Mouse (Mus musculus): ENCODE data around the gene Tcf7l1. TPM values are rescaled to one million over a fixed set of nuclear protein-coding genes. Genes with fewer than 3 reads are reported as not detected.

Tcf7l1 gene
- total RNA-seq, 2 experiments from 2014 or later = 15.0 to 17.8 TPM

DNA sequence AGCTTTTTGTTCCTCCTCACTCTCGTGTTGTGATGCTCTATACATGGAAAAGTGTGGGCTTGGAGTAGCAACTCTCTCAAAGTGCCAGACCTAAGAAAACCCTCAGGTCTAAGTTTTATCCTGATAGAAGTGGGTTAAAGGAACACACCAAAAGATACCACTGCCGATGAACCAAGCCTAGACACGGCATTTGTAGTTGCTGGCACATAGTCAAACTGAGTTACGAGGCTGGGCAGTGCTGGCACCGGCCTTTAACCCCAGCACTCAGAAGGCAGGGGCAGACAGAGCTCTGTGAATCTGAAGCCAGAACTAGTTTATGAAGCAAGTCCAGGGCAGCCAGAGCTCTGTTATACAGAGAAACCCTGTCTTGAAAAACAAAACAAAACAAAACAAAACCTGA is 181.4 kb downstream of the Tcf7l1 start:
- intact Hi-C loops (cut with DNase I) = no loop called here
- no peak for DNase-seq

DNA sequence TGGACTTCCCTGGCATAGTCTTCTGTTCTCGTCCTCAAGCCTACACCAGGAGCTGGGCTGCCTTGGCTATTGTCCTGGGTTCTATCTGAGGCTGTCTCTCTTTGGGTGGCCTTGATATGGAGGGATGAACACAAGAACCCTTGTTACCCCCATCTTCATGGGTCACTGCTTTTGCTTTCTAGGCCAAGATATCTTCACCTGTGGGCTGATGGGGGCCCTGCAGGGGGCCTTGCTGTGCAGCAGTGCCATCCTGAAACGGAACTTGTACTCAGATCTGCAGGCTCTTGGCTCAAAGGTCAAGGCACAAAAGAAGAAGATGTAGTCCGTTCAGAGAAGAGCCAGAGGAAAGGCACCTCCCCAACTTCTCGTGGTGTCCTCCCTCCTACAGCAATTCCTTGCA is 182.0 kb downstream of the Tcf7l1 start:
- no peak for DNase-seq
- intact Hi-C loops (cut with DNase I) = no loop called here

DNA sequence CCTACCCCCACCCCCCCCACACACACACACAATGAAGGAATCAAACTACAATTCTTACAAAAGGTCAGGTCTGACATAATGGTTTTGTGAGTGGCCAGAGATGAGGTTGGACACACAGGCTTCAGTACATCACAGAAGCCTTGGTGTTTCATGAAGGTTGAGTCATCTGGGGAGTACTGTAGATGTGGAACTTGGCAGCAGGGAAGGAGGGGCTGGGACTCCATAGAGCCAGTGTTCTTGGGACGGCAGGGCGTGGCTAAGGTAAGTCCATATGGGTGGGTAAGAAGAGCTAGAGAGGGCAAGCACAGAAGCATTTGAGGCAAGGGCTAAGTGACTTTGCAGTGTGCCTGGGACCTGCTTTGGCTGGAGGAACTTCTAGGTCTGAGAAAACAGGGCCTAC is 185.0 kb downstream of the Tcf7l1 start:
- intact Hi-C loops (cut with DNase I) = no loop called here
- DNase-seq = no peak

DNA sequence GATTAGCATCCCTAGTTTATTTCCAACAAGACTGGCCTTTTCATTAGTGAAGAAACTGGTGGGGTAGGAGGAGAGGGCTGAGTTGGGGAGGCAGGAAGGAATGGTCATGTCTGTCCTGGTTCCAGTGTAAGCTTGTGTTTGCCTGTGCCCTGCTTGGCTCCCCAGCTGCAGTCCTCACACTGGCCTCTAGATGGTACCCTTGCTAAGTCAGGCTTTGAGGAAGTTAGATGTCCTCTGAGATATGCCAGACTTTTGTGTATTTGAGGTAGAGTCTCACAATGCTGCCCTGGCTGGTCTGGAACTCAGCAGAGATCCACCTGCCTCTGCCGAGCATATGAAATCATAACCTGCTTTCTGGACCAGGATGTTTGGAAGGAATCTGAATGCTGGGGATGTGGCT is 187.3 kb downstream of the Tcf7l1 start:
- DNase-seq = peak; percentile 79 to 89
- intact Hi-C loops (cut with DNase I) = no loop called here

DNA sequence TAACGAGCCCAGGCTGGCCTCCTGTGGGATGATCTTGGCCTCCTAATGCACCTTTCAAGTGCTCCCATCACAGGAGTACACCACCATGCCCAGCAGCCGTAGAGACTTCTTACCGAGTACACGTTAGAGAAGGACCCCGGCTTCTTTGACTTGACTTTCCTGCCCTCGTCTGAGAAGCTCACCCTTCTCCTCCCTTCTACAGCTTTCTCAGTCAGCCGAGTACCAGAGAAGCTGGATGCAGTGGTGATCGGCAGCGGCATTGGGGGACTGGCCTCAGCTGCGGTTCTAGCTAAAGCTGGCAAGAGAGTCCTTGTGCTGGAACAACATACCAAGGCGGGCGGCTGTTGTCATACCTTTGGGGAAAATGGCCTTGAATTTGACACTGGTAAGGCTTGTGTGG is 188.3 kb downstream of the Tcf7l1 start:
- no peak for DNase-seq

DNA sequence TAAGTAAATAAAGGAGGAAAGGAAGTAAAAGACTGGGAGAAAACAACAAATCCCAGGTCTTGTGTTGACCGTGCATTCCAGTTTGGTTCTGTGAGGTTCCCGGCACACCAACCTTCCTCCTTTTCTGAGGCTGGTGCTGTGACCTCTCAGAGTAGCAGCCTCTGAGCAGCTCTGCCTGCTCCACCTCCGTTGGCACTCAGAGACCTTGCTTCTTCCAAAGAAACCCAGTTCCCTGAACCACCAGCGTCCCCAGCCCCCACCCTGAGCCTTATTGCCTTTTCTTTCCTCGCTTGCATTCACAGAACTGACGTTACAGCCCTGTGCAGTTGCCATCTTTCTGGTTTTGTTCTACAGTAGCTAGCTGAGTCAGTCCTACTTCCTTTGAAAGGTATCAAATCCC is 188.8 kb downstream of the Tcf7l1 start:
- intact Hi-C loops (cut with DNase I) = no loop called here
- DNase-seq = no peak

More for the DNA sequence above, 188.3 kb downstream of the Tcf7l1 start:
- intact Hi-C loops (cut with DNase I) = no loop called here

DNA sequence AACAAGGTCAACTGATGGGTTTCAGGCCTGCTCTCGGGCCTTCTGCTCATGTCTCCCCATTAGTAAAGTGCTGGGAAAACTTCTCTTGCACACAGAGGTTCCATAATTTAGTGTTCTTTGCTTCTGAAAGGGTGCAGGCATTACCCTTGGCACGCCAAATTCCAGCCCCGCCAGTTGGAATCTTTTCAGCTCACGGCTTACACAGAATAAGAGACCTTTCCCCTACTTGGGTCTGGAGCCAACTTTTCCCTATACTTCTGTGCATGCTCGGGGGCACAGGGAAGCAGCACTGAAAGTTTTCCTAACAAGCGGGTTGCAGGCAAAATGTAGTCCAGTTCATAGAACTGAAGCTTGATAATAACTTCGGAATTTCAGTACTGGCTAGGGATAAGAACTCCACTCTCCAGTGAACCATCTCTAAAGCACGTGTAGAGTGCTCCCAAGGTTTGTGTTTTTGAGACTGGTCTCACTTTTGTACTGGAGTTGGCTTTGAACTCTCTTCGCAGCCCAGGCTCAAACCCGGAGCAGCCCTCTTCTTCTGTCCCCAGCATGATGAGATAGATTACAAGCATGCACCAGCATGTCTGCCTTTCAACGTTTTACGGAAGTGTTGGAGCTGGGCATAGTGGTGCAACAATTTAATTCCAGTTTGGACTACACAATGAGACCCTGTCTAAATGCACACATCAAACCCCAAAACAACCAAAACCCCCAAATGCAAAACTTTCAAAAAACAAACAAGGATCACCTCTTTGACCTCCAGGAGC is 190.1 kb downstream of the Tcf7l1 start:
- intact Hi-C loops (cut with DNase I) = no loop called here
- peak; percentile 34 to 69 for DNase-seq

DNA sequence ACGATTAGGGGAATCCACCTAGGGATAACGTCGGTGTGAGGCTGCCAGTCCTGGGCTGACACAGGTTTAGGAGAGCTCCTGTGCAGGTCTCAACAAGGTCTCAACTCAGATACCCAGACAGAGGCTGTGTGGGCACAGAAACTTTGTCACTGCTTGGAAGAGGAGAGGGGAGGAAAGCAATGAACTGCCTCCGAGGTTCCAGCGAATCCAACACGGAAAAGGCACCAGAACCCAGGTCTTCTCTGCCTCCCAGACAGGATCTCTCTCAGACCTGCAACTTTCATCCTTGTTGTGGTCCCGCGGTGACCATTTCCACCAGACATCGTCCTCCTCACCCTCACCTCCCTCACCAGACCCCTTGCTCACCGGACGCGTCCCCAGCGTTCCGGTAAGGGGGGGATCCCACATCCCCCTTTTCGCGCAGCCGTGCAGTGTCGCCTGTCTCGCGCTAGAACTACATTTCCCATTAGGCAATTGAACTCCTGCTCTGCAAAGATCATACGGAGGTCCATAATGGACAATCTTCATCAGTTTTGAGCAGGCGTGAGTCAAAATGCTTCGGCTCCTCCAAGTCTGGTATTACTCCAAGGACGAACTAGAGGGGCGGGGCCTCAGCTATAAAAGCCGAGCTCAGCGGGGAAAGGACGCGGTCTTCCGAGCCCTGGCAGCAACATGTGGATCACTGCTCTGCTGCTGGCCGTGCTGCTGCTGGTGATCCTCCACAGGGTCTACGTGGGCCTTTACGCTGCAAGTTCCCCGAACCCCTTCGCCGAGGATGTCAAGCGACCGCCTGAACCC is 190.9 kb downstream of the Tcf7l1 start, which contains the start of the genes Elmod3 and Retsat:
Gene Elmod3, minus strand, starts transcription at position 458 of the 798 bp plus-strand sequence.
Gene Retsat, plus strand, starts transcription at position 520 of the 798 bp plus-strand sequence.
- DNase-seq = peak; percentile 92 to 96
- intact Hi-C loops (cut with DNase I) = no loop called here

DNA sequence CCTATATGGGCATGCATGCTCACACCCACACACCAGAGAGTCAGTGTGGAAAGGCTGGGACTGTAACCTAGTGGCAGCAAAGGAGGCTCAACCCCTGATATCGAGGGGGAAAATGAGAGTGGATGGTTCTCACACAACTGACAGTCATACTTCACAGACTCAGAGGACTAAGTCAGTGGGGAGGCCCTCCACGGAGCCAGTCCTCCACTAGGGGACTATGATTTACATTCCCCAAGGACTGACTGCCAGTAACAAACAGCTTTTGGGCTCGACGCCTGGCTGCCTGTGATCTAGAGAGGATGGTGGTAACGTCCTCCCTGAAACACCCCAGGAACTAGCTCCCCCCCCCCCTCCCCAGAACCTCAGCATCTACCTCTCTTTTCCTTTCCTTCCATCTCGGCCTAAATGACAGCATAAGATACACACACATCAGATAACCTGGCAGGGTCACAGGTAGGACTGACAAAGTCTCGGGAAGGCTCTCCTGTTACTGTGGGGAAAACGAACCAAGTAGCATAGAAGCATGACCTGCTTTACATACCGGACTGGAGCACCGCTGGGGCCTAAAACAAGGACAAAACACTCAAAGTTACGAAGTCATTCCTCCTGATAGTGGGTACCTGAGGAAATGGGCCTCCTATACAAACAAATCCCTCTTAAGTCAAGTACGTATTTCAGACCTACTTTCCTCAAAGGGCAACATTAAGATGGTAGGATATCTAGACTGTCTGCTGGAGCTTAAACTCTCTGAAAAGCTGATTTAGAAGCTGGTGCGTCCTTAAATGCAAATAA is 191.8 kb downstream of the Tcf7l1 start:
- DNase-seq = peak; percentile 25 to 39

DNA sequence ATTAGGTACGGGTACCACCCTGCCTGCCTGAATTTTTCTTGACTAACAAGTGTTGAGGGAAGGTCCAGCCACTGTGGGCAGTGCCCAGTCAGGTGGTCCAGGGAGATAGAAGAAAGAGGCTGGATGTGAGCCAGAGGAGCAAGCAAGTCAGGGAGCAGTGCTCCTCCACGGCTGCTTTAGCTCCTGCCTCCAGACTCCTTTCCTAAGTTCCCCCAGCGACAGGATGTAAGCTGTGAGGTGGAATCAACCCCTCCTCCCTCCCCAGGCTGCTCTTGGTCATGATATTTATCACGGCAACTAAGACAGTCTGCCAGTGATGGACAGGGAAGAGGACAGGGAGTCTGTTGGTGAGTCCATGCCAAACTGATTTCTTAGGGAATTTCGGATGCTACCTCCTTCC is 195.1 kb downstream of the Tcf7l1 start:
- intact Hi-C loops (cut with DNase I) = no loop called here
- DNase-seq = no peak

More for the DNA sequence above, 191.8 kb downstream of the Tcf7l1 start:
- intact Hi-C loops (cut with DNase I) = no loop called here

DNA sequence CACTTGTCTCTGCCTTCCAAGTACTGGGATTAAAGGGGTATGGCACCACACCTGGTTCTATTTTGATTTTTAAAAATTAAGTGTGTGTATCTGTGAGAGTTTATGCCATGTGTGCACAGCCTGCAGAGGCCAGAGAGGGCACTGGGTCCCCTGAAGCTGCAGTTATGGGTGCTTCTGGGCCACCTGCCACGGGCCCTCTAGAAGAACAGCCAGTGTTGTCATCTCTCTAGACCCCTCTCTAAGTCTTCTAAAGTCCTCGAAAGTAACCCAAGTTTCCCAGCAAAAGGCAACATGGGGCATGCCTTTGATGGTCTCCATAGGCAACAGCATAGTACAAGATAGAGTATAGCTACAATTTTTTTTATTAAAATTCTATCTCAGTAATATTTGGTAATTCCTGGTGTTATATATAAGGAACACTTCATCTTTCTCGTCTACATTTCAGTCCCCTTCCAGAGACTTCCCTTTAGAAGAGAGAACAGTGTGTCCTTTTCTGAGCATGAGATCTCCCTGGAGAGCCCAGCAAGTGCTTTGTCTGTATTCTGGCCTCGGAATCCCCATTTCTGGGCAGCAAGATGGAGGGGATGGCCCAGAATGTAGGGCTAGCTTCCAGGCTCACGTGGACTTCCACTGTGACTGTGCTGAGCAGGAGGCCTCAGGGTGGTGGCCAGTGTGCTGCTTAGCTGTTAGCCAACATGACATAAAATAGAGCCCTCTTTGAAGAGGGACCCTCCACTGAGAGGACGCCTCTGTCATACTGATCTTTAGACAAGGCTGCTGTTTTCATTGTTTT is 195.8 kb downstream of the Tcf7l1 start:
- peak in 1 of 2 experiments; percentile 38 for DNase-seq
- intact Hi-C loops (cut with DNase I) = no loop called here

DNA sequence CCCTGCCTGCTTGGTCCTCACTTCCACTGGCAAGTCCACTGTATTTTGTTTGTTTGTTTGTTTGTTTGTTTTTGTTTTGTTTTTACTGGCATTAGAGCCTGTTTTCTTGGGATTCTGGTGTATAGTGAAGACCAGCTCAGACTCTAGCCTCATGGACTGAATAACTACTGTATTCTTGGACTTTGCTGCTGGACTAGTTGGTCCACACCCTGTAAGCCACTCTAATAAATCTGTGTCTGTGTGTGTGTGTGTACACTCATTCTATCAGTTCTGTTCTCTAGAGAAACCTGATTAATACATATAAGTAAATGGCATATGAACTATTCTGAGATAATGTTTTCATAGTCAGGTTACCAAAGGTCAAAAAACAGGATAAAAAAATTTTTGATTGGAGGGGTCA is 198.9 kb downstream of the Tcf7l1 start:
- intact Hi-C loops (cut with DNase I) = no loop called here
- DNase-seq = no peak

DNA sequence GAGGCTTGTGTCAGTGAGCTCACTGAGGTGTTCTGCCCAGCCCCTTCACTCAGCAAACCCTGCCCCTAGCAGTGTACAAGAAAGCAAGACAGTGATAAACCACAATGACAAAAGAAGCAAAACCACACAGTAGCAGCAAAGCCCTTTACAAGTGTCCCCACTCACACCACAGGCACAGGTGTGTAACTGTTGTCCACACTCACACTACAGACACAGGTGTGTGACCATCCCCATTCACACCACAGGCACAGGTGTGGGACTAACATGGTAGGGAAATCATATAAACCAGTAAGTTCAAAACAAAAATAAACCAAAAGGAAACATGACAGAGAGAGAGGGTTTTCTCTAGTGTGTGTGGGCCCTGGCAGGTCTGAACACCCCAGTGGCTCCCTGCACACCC is 200.7 kb downstream of the Tcf7l1 start:
- intact Hi-C loops (cut with DNase I) = no loop called here

DNA sequence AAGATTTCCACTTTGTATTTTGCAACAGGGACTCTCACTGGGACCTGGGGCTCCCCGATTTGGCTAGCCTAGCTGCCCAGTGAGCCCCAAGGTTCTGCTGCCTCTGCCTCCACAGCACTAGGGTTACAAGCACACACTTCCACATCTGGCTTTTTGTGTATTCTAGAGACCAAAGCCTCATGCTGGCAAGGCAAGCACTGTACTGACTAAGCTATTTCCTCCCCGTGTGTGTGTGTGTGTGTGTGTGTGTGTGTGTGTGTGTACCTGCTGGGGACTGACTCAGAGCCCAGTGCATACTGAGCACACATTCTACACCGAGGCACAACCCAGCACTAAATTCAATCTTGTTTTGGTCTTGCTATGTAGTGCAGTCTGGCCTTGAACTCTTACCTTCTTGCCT is 202.4 kb downstream of the Tcf7l1 start:
- DNase-seq = no peak
- intact Hi-C loops (cut with DNase I) = no loop called here

More for the DNA sequence above, 200.7 kb downstream of the Tcf7l1 start:
- DNase-seq = no peak

DNA sequence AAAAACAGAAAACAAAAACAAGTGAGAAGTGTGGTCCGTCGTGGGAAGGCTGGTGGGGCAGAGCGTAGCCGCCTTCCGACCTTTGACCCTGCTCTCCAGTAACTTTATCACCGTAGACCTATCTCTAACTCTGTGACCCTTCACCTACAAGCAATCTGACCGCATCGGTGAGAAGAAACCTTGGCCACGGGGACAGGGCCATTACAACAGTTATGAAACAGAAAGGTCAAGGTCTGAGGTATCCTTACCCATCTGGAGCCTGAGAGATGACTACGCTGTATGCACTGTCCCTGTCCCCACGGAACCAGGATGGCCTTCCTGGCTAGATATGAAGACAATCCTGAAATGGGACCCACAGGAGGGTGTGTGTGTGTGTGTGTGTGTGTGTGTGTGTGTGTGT is 204.9 kb downstream of the Tcf7l1 start:
- intact Hi-C loops (cut with DNase I) = no loop called here

DNA sequence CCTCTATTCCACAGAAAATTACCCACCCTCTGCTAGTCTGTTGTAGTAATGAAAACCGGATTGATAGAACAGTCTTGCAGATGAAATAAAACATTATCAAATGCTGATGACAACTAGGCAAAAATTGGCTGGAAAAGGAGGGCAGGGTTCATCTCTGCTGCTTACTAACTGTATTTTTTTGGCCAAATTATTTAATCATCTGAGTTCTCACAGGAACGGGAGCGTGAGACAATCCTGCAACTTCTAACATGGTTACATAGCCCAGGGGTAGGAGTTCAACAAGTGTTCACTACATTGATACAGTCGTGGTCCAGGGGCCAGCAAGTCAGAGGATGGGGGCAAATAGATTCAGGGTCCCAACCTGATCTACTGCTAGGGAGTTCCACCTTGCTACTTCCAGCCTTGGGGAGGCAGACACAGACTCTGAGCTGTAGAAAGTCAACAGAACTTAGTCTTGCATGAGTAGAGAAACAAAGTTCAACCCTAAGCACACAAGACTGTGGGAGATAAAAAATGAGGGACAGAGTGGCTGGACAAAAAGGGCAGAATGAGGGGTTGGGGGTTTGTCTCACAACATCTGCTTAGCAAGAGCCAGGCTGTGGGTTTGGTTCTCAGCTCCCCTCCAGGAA is 205.7 kb downstream of the Tcf7l1 start:
- intact Hi-C loops (cut with DNase I) = no loop called here
- no peak for DNase-seq

More for the DNA sequence above, 204.9 kb downstream of the Tcf7l1 start:
- DNase-seq = no peak

DNA sequence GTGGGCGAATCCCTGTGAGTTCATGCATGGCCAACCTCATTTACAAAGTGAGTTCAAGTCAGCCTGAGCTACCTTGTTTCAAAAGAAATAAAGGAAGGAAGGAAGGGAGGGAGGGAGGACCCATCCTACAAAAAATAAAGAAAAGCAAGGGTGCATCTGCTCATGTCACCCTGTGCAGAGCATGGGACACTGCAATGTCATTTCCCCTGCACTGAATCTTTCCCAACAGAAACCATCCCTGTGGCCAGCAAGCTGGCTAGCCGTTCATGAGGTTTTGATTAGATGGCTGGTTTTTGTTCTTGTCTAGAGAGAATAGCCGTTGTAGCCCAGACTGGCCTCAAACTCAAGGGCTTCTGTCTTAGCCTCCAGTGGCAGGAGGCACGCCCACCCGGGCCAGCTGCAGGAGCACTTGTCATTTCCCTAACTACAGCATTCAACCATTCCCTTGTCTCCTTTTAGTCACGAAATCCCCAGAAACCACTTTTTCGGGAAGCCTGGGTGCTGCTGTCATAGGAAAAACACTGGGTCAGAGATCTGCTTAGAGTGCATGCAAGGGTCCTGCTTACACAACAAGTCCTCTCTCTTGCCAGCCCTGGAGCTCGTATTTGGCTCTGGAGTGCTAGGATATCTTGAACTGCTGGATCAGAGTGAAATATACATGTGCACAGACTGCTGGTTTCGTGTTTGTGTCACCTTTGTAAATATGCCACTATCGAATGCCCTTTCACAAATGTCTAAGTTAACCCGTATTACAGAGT is 207.2 kb downstream of the Tcf7l1 start:
- intact Hi-C loops (cut with DNase I) = no loop called here

More for the DNA sequence above, 207.2 kb downstream of the Tcf7l1 start:
- no peak for DNase-seq
